Mouse (Mus musculus): ENCODE data around the gene Spats2l. TPM values are rescaled to one million over a fixed set of nuclear protein-coding genes. Genes with fewer than 3 reads are reported as not detected.
A peak's percentile ranks its signal among the peaks of the same experiment; 100 is the strongest.

The Spats2l gene
- polyA plus RNA-seq (2012; fragmentation: generic; extraction: Trizol): 0.76 TPM

DNA sequence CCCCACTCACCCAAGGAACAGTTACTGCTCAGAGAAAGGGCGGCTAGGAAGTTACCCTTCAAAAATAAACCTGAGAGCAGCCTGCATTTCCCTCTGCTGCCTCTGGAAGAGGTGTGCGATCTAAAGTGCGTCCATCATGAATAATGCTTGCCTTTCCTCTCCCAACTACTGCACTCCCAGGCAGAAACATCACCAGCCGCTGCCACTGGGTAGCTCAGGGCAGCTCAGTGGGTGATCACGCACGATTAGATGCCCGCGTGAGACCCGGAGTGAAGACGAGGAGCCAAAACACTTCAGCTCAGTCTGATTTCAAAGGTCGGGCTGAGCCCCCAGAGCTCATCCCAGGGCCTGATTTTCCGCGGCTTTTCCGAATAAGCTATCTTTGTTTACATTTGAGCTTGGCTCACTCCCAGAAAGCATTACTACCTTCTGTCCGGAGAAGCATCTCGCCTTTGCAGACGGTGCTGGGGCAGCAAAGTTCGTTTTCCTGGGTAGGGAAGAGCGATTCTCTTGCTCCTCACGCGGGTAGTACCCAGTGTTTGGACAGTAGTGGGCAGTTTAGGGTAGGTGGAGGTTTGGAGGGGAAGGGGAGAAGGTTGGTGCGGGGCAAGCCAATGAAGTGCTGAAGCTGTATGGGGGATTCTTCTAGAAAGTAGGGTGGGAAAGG, at the start of gene Spats2l:
TSS of gene Spats2l (plus strand) at position 162 of the 667 bp plus-strand sequence.
- Histone ChIP-seq H3K4me3 (peak within 1 kb of the TSS; percentile 6), H3K27me3 (ENCODE audit: control insufficient read depth, insufficient read depth, insufficient read length) (peaks cover 29% of the 10 kb centered on the region), H3K36me3 (ENCODE audit: control insufficient read depth, insufficient read depth) (no peaks in the 10 kb centered on the region), H3K79me2 (ENCODE audit: control insufficient read depth, insufficient read depth) (no peaks in the 10 kb centered on the region), H3K4me2 (ENCODE audit: low read depth) (peak within 1 kb of the TSS; percentile 78), H3ac (ENCODE audit: control insufficient read depth, insufficient read length) (peak within 1 kb of the TSS; percentile 77)
- TF ChIP-seq MYOD1 (IDR thresholded peaks at IDR 0.05; ENCODE audit: control insufficient read depth in 1 of 3, insufficient read length in 2 of 3, low read depth in 2 of 3): no peak
- no peak for TF ChIP-seq TCF12 (IDR thresholded peaks at IDR 0.05; ENCODE audit: insufficient read depth, poor library complexity, severe bottlenecking)
- TF ChIP-seq E2F4 (IDR thresholded peaks at IDR 0.05; ENCODE audit: insufficient read depth): no peak
- TF ChIP-seq MAX (IDR thresholded peaks at IDR 0.05; ENCODE audit: low read depth): no peak
- no peak for TF ChIP-seq USF1 (IDR thresholded peaks at IDR 0.05; ENCODE audit: low read depth)
- no peak for TF ChIP-seq SRF (IDR thresholded peaks at IDR 0.05; ENCODE audit: control insufficient read depth, insufficient read length, low read depth)
- no peak for TF ChIP-seq TCF3 (IDR thresholded peaks at IDR 0.05; ENCODE audit: insufficient read length, low read depth)
- TF ChIP-seq POLR2AphosphoS2 (IDR thresholded peaks at IDR 0.05; ENCODE audit: insufficient read length, low read depth): no peak
- no peak for TF ChIP-seq REST (IDR thresholded peaks at IDR 0.05; ENCODE audit: insufficient read depth, insufficient read length)
- no peak for TF ChIP-seq POLR2A (IDR thresholded peaks at IDR 0.05; ENCODE audit: insufficient read length, low read depth)
- no peak for TF ChIP-seq MYOG (IDR thresholded peaks at IDR 0.05; ENCODE audit: control insufficient read depth in 1 of 3, insufficient read depth in 1 of 3, insufficient read length in 2 of 3, low read depth in 2 of 3)

DNA sequence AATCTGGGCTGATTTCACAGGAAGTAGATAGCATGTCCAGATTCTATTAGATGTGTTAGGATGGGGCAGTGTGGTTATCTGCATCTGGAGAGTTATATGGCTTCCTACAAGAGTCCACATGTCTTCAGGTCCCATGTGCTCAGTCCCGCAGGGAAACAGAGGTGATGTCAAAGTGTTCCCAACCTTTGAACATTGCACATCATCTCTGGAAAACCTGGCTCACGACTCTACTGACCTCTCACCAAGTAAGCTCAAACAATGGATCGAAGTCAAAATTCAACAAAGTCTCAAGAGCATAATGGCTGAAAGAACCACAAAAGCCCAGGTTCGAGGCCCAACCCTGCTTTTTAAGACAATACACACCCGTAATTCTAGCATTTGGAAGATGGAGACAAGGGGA, 48.7 kb upstream of the Spats2l start:
- no peak overlapping the region for H3K4me2 ChIP-seq (ENCODE audit: low read depth)
- H3K27me3 ChIP-seq (ENCODE audit: control insufficient read depth, insufficient read depth, insufficient read length): no peaks in the 10 kb centered on the region
- H3ac ChIP-seq (ENCODE audit: control insufficient read depth, insufficient read length): no peak overlapping the region
- H3K4me3 ChIP-seq: no peak overlapping the region
- TF ChIP-seq MYOD1 (IDR thresholded peaks at IDR 0.05; ENCODE audit: control insufficient read depth in 1 of 3, insufficient read length in 2 of 3, low read depth in 2 of 3) (no peak), E2F4 (IDR thresholded peaks at IDR 0.05; ENCODE audit: insufficient read depth) (no peak), REST (IDR thresholded peaks at IDR 0.05; ENCODE audit: insufficient read depth, insufficient read length) (no peak), POLR2A (IDR thresholded peaks at IDR 0.05; ENCODE audit: insufficient read length, low read depth) (no peak), SRF (IDR thresholded peaks at IDR 0.05; ENCODE audit: control insufficient read depth, insufficient read length, low read depth) (no peak), TCF3 (IDR thresholded peaks at IDR 0.05; ENCODE audit: insufficient read length, low read depth) (no peak), CEBPB (IDR thresholded peaks at IDR 0.05; ENCODE audit: insufficient read depth, poor library complexity, severe bottlenecking) (no peak), MAX (IDR thresholded peaks at IDR 0.05; ENCODE audit: low read depth) (no peak), TCF12 (IDR thresholded peaks at IDR 0.05; ENCODE audit: insufficient read depth, poor library complexity, severe bottlenecking) (no peak), POLR2AphosphoS2 (IDR thresholded peaks at IDR 0.05; ENCODE audit: insufficient read length, low read depth) (no peak), USF1 (IDR thresholded peaks at IDR 0.05; ENCODE audit: low read depth) (no peak), MYOG (IDR thresholded peaks at IDR 0.05; ENCODE audit: control insufficient read depth in 1 of 3, insufficient read depth in 1 of 3, insufficient read length in 2 of 3, low read depth in 2 of 3) (no peak)
- no peaks in the 10 kb centered on the region for H3K36me3 ChIP-seq (ENCODE audit: control insufficient read depth, insufficient read depth)
- H3K79me2 ChIP-seq (ENCODE audit: control insufficient read depth, insufficient read depth): no peaks in the 10 kb centered on the region

DNA sequence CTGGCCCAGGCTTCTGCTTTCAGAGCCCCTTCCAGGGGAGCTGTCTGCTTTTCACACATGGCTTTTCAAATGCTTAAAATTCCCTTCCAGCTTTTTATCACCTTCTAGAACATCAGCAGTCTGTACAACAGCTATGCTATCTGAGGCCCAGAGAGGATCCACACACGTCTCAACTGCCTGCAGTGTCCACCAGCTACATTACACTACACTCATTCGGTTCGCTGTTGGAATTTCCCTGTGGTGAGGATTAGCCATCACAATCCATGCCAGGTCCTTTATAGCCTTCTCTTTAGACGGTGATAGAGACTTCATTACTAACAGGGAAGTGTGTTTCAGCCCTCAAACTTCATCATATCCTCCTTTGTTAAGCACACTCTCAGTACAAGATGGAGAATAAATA, 38.1 kb upstream of the Spats2l start:
- H3K79me2 ChIP-seq (ENCODE audit: control insufficient read depth, insufficient read depth): no peaks in the 10 kb centered on the region
- no peaks in the 10 kb centered on the region for H3K36me3 ChIP-seq (ENCODE audit: control insufficient read depth, insufficient read depth)
- no peaks in the 10 kb centered on the region for H3K27me3 ChIP-seq (ENCODE audit: control insufficient read depth, insufficient read depth, insufficient read length)
- H3K4me3 ChIP-seq: no peak overlapping the region
- no peak overlapping the region for H3ac ChIP-seq (ENCODE audit: control insufficient read depth, insufficient read length)
- TF ChIP-seq POLR2AphosphoS2 (IDR thresholded peaks at IDR 0.05; ENCODE audit: insufficient read length, low read depth) (no peak), POLR2A (IDR thresholded peaks at IDR 0.05; ENCODE audit: insufficient read length, low read depth) (no peak), REST (IDR thresholded peaks at IDR 0.05; ENCODE audit: insufficient read depth, insufficient read length) (no peak), TCF12 (IDR thresholded peaks at IDR 0.05; ENCODE audit: insufficient read depth, poor library complexity, severe bottlenecking) (no peak), MYOD1 (IDR thresholded peaks at IDR 0.05; ENCODE audit: control insufficient read depth in 1 of 3, insufficient read length in 2 of 3, low read depth in 2 of 3) (no peak), SRF (IDR thresholded peaks at IDR 0.05; ENCODE audit: control insufficient read depth, insufficient read length, low read depth) (no peak), CEBPB (IDR thresholded peaks at IDR 0.05; ENCODE audit: insufficient read depth, poor library complexity, severe bottlenecking) (no peak), USF1 (IDR thresholded peaks at IDR 0.05; ENCODE audit: low read depth) (no peak), TCF3 (IDR thresholded peaks at IDR 0.05; ENCODE audit: insufficient read length, low read depth) (no peak), MAX (IDR thresholded peaks at IDR 0.05; ENCODE audit: low read depth) (no peak), E2F4 (IDR thresholded peaks at IDR 0.05; ENCODE audit: insufficient read depth) (no peak), MYOG (IDR thresholded peaks at IDR 0.05; ENCODE audit: control insufficient read depth in 1 of 3, insufficient read depth in 1 of 3, insufficient read length in 2 of 3, low read depth in 2 of 3) (no peak)
- no peak overlapping the region for H3K4me2 ChIP-seq (ENCODE audit: low read depth)

DNA sequence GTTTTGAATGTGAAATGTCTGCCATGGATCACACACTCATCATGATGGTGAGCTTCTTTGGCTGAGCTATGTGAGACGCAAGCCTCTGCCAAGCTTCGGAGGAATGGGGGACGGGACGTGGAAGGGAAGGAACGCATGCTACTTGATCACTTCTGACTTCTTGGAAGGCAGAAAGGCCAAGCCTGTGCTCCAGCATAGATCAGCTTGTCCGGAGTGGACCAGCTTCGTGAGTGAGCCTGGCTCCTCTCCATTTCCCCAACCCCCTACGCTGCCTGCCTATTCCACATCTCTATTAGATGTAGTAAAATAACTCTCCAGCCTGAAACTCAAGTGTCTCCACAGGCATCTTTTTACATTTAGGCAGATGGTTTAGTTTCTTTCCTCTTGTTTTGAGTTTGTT, 32.2 kb upstream of the Spats2l start:
- no peak for TF ChIP-seq USF1 (IDR thresholded peaks at IDR 0.05; ENCODE audit: low read depth)
- TF ChIP-seq MYOG (IDR thresholded peaks at IDR 0.05; ENCODE audit: control insufficient read depth in 1 of 3, insufficient read depth in 1 of 3, insufficient read length in 2 of 3, low read depth in 2 of 3): no peak
- TF ChIP-seq POLR2A (IDR thresholded peaks at IDR 0.05; ENCODE audit: insufficient read length, low read depth): no peak
- no peak for TF ChIP-seq TCF3 (IDR thresholded peaks at IDR 0.05; ENCODE audit: insufficient read length, low read depth)
- TF ChIP-seq E2F4 (IDR thresholded peaks at IDR 0.05; ENCODE audit: insufficient read depth): no peak
- no peak for TF ChIP-seq MYOD1 (IDR thresholded peaks at IDR 0.05; ENCODE audit: control insufficient read depth in 1 of 3, insufficient read length in 2 of 3, low read depth in 2 of 3)
- no peak for TF ChIP-seq TCF12 (IDR thresholded peaks at IDR 0.05; ENCODE audit: insufficient read depth, poor library complexity, severe bottlenecking)
- no peak for TF ChIP-seq CEBPB (IDR thresholded peaks at IDR 0.05; ENCODE audit: insufficient read depth, poor library complexity, severe bottlenecking)
- no peak for TF ChIP-seq REST (IDR thresholded peaks at IDR 0.05; ENCODE audit: insufficient read depth, insufficient read length)
- no peak for TF ChIP-seq SRF (IDR thresholded peaks at IDR 0.05; ENCODE audit: control insufficient read depth, insufficient read length, low read depth)
- TF ChIP-seq MAX (IDR thresholded peaks at IDR 0.05; ENCODE audit: low read depth): no peak
- TF ChIP-seq POLR2AphosphoS2 (IDR thresholded peaks at IDR 0.05; ENCODE audit: insufficient read length, low read depth): no peak
- no peaks in the 10 kb centered on the region for H3K79me2 ChIP-seq (ENCODE audit: control insufficient read depth, insufficient read depth)
- H3K27me3 ChIP-seq (ENCODE audit: control insufficient read depth, insufficient read depth, insufficient read length): no peaks in the 10 kb centered on the region
- no peak overlapping the region for H3ac ChIP-seq (ENCODE audit: control insufficient read depth, insufficient read length)
- no peak overlapping the region for H3K4me2 ChIP-seq (ENCODE audit: low read depth)
- H3K36me3 ChIP-seq (ENCODE audit: control insufficient read depth, insufficient read depth): no peaks in the 10 kb centered on the region
- H3K4me3 ChIP-seq: no peak overlapping the region
